8 mouse cellular contexts compared by ENCODE assay signal in the genomic region with DNA sequence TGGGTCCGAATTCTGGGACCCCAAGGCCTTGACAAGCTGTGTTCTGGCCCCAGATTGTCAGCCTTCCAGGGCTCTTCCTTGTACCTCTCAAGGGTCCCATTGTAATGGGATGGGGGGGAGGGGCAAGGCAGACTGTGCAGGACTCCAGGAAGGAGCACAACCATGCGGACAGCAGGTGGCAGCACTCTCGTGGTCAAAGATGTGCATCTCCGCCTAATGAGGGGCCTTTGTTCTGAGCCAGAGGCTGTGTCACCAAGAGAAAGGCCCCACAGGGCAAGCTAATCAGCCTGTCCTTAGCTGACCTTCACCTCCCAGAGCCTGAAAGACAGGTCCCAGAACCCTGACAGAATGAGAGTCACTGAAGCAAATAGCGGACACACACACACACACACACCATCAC.
A peak's percentile ranks its signal among the peaks of the same experiment; 100 is the strongest.
DNase-seq lines count a peak whose midpoint lies in the region; ATAC-seq and TF ChIP-seq lines count a peak whose summit lies in the region.

No protein-coding gene starts in this region.

- peak; percentile 87 for TF ChIP-seq CTCF in lung, embryonic 14.5 days (IDR thresholded peaks at IDR 0.05; ENCODE audit: low read depth)

- H3K9me3 ChIP-seq in lung, embryonic 14.5 days (ENCODE audit: low read depth, low read length): no peaks in the 10 kb centered on the region

- DNase-seq in Muller cell, postnatal 12 days (ENCODE audit: inconsistent ontology term): peak; percentile 85
- peak; percentile 89 for DNase-seq in cerebellum, adult 9-10 months
- peak; percentile 63 for DNase-seq in layer of hippocampus, adult 9-10 months (ENCODE audit: low spot score)
- DNase-seq in lung, embryonic 14.5 days: peak; percentile 94
- peak; percentile 75 for DNase-seq in ovary, postnatal 14 days (ENCODE audit: low spot score)
- peak; percentile 82 for DNase-seq in thymus, postnatal 14 days

- no peaks in the 10 kb centered on the region for H3K27me3 ChIP-seq in lung, embryonic 14.5 days (ENCODE audit: insufficient read depth, low read length)

- 28% methylated on average over 5 of the region's 5 CpGs for WGBS in lung, embryonic 14.5 days

- no peaks in the 10 kb centered on the region for H3K36me3 ChIP-seq in lung, embryonic 14.5 days (ENCODE audit: insufficient read depth)

- no peak overlapping the region for H3K9ac ChIP-seq in lung, embryonic 14.5 days

- H3K27ac ChIP-seq in lung, embryonic 14.5 days (ENCODE audit: low read depth): no peak overlapping the region

- ATAC-seq in frontal cortex, adult (ENCODE audit: low TSS enrichment): peak; percentile 93
- ATAC-seq in hematopoietic stem cell, adult 5-6 weeks (replicated peaks in 1 of 2; ENCODE audit: insufficient read depth in 1 of 2, low FRiP score in 2 of 2, low TSS enrichment in 1 of 2, low read depth in 1 of 2, poor library complexity in 2 of 2, severe bottlenecking in 2 of 2): peak; percentile 51 to 55; a peak in 2 of 4 replicates
- ATAC-seq in lung, embryonic 14.5 days (ENCODE audit: insufficient read depth): peak; percentile 70

- H3K4me2 ChIP-seq in lung, embryonic 14.5 days: no peak overlapping the region

- H3K4me1 ChIP-seq in lung, embryonic 14.5 days (ENCODE audit: insufficient read depth): peaks cover 6% of the 10 kb centered on the region; the same call in 1 of the 2 replicates

- no peak overlapping the region for H3K4me3 ChIP-seq in lung, embryonic 14.5 days (ENCODE audit: low read depth, low read length)
